Mouse (Mus musculus) left cerebral cortex, postnatal 14 days (tissue): ENCODE measurements around the gene Cyp27b1. TPM values are rescaled to one million over a fixed set of nuclear protein-coding genes. Genes with fewer than 3 reads are reported as not detected.

Experiments used
- DNase-seq, 2 experiments: peaks; one replicate each; pipeline ENCODE4 v3.0.0; 2021 to 2022; ENCODE audit warnings: low spot score in 2 of 2, mixed read lengths in 1 of 2
- intact Hi-C: fragments of 180-260 bp; cut with DNase I; formaldehyde crosslinking; loops from one replicate; pipeline ENCODE4 v1.15.1; 2025
- long read RNA-seq, 2 experiments: library from polyadenylated mRNA; stranded (forward); transcript quantifications; one replicate each; pipeline ENCODE4 v2.0.0; 2021
- total RNA-seq, 2 experiments: library from RNA; stranded (reverse); gene quantifications; 2 replicates each; pipeline ENCODE4 v1.2.3; 2021

The Cyp27b1 gene
- under 1 TPM; 0.59 to 0.61 TPM for total RNA-seq
- long read RNA-seq, experiment 1 = 0 reads
- long read RNA-seq, experiment 2 = 0 reads

GRCm38 (mm10) chr10:127047954-127048353 is at the start of gene Cyp27b1:
Cyp27b1 (plus strand) TSS chr10:127048250.
- no peak for DNase-seq

GRCm38 (mm10) chr10:127000529-127000928 is 47.5 kb upstream of the Cyp27b1 start, which contains the start of gene Avil:
Avil (plus strand) TSS chr10:127000709.
- intact Hi-C loops = no loop called here

More at GRCm38 (mm10) chr10:127047954-127048353, at the start of gene Cyp27b1:
- intact Hi-C loops = no loop called here

GRCm38 (mm10) chr10:127001297-127001696 is 46.8 kb upstream of the Cyp27b1 start:
- DNase-seq = no peak
- intact Hi-C loops = no loop called here

More at GRCm38 (mm10) chr10:127000529-127000928, 47.5 kb upstream of the Cyp27b1 start, which contains the start of gene Avil:
- no peak for DNase-seq

- intact Hi-C loops = no loop called here
- DNase-seq = no peak
Observed at GRCm38 (mm10) chr10:127002056-127002455, 46.0 kb upstream of the Cyp27b1 start.

- intact Hi-C loops = no loop called here
- DNase-seq = no peak
Observed at GRCm38 (mm10) chr10:127002765-127003164, 45.3 kb upstream of the Cyp27b1 start.

GRCm38 (mm10) chr10:127003334-127003733 is 44.7 kb upstream of the Cyp27b1 start:
- DNase-seq = no peak
- intact Hi-C loops = no loop called here

GRCm38 (mm10) chr10:127003806-127004205 is 44.2 kb upstream of the Cyp27b1 start:
- intact Hi-C loops = no loop called here
- DNase-seq = no peak

GRCm38 (mm10) chr10:127016488-127016887 is 31.6 kb upstream of the Cyp27b1 start:
- intact Hi-C loops = no loop called here
- no peak for DNase-seq

- intact Hi-C loops = no loop called here
- DNase-seq = no peak
Observed at GRCm38 (mm10) chr10:127017071-127017470, 31.0 kb upstream of the Cyp27b1 start.

- intact Hi-C loops = no loop called here
- no peak for DNase-seq
Observed at GRCm38 (mm10) chr10:127018422-127018821, 29.6 kb upstream of the Cyp27b1 start.

- peak; percentile 86 to 94 for DNase-seq
- intact Hi-C loops = loop anchor here (2.0 to 5.0 kb wide), 2 partner anchors 38 to 112 kb away; no protein-coding TSS in a partner anchor
Observed at GRCm38 (mm10) chr10:127030336-127031296, 17.4 kb upstream of the Cyp27b1 start, which contains the start of gene Tsfm. Tsfm (minus strand) TSS chr10:127030840.

- intact Hi-C loops = loop anchor here (5.0 kb wide), 1 partner anchor 41 kb away; no protein-coding TSS in a partner anchor
- DNase-seq = no peak
Observed at GRCm38 (mm10) chr10:127033301-127033741, 14.7 kb upstream of the Cyp27b1 start.

GRCm38 (mm10) chr10:127036273-127036672 is 11.8 kb upstream of the Cyp27b1 start:
- DNase-seq = no peak
- intact Hi-C loops = no loop called here

- intact Hi-C loops = no loop called here
- no peak for DNase-seq
Observed at GRCm38 (mm10) chr10:127037641-127038040, 10.4 kb upstream of the Cyp27b1 start.

GRCm38 (mm10) chr10:127040569-127041214 is 7.4 kb upstream of the Cyp27b1 start:
- intact Hi-C loops = no loop called here
- peak; percentile 51 to 56 for DNase-seq

GRCm38 (mm10) chr10:127041274-127041766 is 6.7 kb upstream of the Cyp27b1 start, which contains the start of the genes Mettl1 and Eef1akmt3:
Mettl1 (plus strand) TSS chr10:127041414.
Eef1akmt3 (minus strand) TSS chr10:127041513.
- DNase-seq = no peak
- intact Hi-C loops = no loop called here

GRCm38 (mm10) chr10:127041774-127042338 is 6.2 kb upstream of the Cyp27b1 start:
- intact Hi-C loops = no loop called here
- peak; percentile 89 to 93 for DNase-seq

GRCm38 (mm10) chr10:127042468-127043115 is 5.5 kb upstream of the Cyp27b1 start:
- intact Hi-C loops = no loop called here
- no peak for DNase-seq

- no peak for DNase-seq
- intact Hi-C loops = no loop called here
Observed at GRCm38 (mm10) chr10:127043187-127043586, 4.9 kb upstream of the Cyp27b1 start.
